8 mouse cellular contexts compared by ENCODE assay signal in genomic region chr5:113014808-113015235, GRCm38 (mm10). TPM values are rescaled to one million over a fixed set of nuclear protein-coding genes. Genes with fewer than 3 reads are reported as not detected.
DNase-seq lines count a peak whose midpoint lies in the region; ATAC-seq lines count a peak whose summit lies in the region.

No protein-coding gene starts in this region.

- under 1% methylated on average over 14 of the region's 14 CpGs for WGBS in heart, embryonic 15.5 days
- WGBS in stomach, embryonic 14.5 days = 3% methylated on average over 14 of the region's 14 CpGs

- peak overlapping the region; percentile 71 for H3K9ac ChIP-seq in heart, embryonic 15.5 days
- peak overlapping the region; percentile 60 for H3K9ac ChIP-seq in stomach, embryonic 14.5 days (replicated peaks; ENCODE audit: low read depth, low read length)

- peak overlapping the region; percentile 76 for H3K4me2 ChIP-seq in heart, embryonic 15.5 days
- peak overlapping the region; percentile 60 for H3K4me2 ChIP-seq in stomach, embryonic 14.5 days (replicated peaks; ENCODE audit: low read depth, low read length)

- peaks cover 42% of the 10 kb centered on the region for H3K4me1 ChIP-seq in heart, embryonic 15.5 days (replicated peaks)
- H3K4me1 ChIP-seq in stomach, embryonic 14.5 days (ENCODE audit: control insufficient read depth, insufficient read depth, low read length) = peaks cover 17% of the 10 kb centered on the region; the same call in 1 of the 2 replicates

- H3K36me3 ChIP-seq in heart, embryonic 15.5 days = no peaks in the 10 kb centered on the region
- H3K36me3 ChIP-seq in stomach, embryonic 14.5 days (ENCODE audit: control insufficient read depth, insufficient read depth, low read length) = no peaks in the 10 kb centered on the region

- no peaks in the 10 kb centered on the region for H3K9me3 ChIP-seq in heart, embryonic 15.5 days (replicated peaks)
- H3K9me3 ChIP-seq in stomach, embryonic 14.5 days (ENCODE audit: control insufficient read depth, low read depth, low read length) = no peaks in the 10 kb centered on the region

- peak overlapping the region; percentile 83 for H3K27ac ChIP-seq in heart, embryonic 15.5 days
- peak overlapping the region; percentile 48; the same call in 1 of the 2 replicates for H3K27ac ChIP-seq in stomach, embryonic 14.5 days (ENCODE audit: low read length)

- H3K4me3 ChIP-seq in heart, embryonic 15.5 days = peak overlapping the region; percentile 74
- H3K4me3 ChIP-seq in stomach, embryonic 14.5 days (ENCODE audit: low read depth, low read length) = peak overlapping the region; percentile 58

- no peaks in the 10 kb centered on the region for H3K27me3 ChIP-seq in heart, embryonic 15.5 days
- no peaks in the 10 kb centered on the region for H3K27me3 ChIP-seq in stomach, embryonic 14.5 days (ENCODE audit: control insufficient read depth, insufficient read depth, low read length)

- peak; percentile 51 for ATAC-seq in heart, embryonic 15.5 days (replicated peaks; ENCODE audit: insufficient number of reproducible peaks, insufficient read depth, low FRiP score, low read depth)
- ATAC-seq in stomach, embryonic 14.5 days (ENCODE audit: insufficient number of reproducible peaks, insufficient read depth, low FRiP score, low read depth) = peak; percentile 50; the same call in 1 of the 2 replicates
- no peak for ATAC-seq in megakaryocyte-erythroid progenitor cell, adult 5-6 weeks (replicated peaks; ENCODE audit: low FRiP score, low TSS enrichment, poor library complexity, severe bottlenecking)

- peak; percentile 35 to 58 for DNase-seq in urinary bladder, adult 18-20 months (ENCODE audit: low spot score in 2 of 2)
- no peak for DNase-seq in urinary bladder, postnatal 10 days (ENCODE audit: low spot score)
- DNase-seq in embryo, embryonic 9.5 days (ENCODE audit: extremely low spot score) = peak; percentile 55
- peak; percentile 62 for DNase-seq in kidney, postnatal 14 days
- DNase-seq in lung, postnatal 36 days = peak; percentile 90

RNA-seq across cellular contexts. Expression of gene Grk3, which starts 0.8 kb away (rescaled TPM):
- 16.6 and 20.8 TPM in 2 replicates for polyA plus RNA-seq in heart, embryonic 15.5 days (2015; fragmentation: Nextera tagmentation; extraction: Ambion mirVana)
- polyA plus RNA-seq in stomach, embryonic 14.5 days (2014; fragmentation: Nextera tagmentation; extraction: Ambion mirVana) = 15.5 and 18.2 TPM in 2 replicates
- total RNA-seq in megakaryocyte-erythroid progenitor cell, adult 5-6 weeks (2014; fragmentation: Nextera tagmentation) = 9.7 and 25.0 TPM in 2 replicates
- total RNA-seq in megakaryocyte-erythroid progenitor cell, adult 5-6 weeks (2017) = 11.7 and 18.7 TPM in 2 replicates

RNA-seq across cellular contexts. Expression of gene Crybb2, which starts 55.1 kb away (rescaled TPM):
- polyA plus RNA-seq in heart, embryonic 15.5 days (2015; fragmentation: Nextera tagmentation; extraction: Ambion mirVana) = not detected in 2 replicates
- polyA plus RNA-seq in stomach, embryonic 14.5 days (2014; fragmentation: Nextera tagmentation; extraction: Ambion mirVana) = not detected in 2 replicates
- not detected in 2 replicates for total RNA-seq in megakaryocyte-erythroid progenitor cell, adult 5-6 weeks (2014; fragmentation: Nextera tagmentation)
- not detected in 2 replicates for total RNA-seq in megakaryocyte-erythroid progenitor cell, adult 5-6 weeks (2017)
